Mouse (Mus musculus): ENCODE data around the gene Cep97.
"Not testable (repeated sequence)": the region's sequence is repeated elsewhere in the genome, so short reads cannot be mapped to it uniquely, and the experiment has no call there.

The Cep97 gene

DNA sequence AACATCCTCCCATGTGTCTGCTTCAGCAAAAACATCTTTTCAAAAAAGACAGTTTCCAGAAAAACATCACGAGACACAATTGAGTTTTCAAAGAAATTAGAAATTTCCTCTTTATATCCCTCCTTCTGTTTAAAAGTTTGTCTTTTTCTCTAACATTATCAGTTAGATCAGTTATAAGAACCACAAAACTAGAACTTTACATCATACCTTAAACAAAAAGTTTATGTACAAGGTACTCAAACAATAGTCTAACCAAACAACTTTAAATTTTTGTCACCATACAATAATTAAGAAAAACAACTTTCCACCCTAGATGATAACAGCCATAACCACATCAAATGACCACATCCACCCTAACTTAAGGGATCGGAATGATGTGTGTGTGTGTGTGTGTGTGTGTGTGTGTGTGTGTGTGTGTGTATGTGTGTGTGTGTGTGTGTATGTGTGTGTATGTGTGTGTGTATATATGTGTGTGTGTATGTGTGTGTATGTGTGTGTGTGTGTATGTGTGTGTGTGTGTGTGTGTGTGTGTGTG, 13.3 kb upstream of the Cep97 start:
- DNase-seq (ENCODE audit: low read depth, low spot score): not testable (repeated sequence)

DNA sequence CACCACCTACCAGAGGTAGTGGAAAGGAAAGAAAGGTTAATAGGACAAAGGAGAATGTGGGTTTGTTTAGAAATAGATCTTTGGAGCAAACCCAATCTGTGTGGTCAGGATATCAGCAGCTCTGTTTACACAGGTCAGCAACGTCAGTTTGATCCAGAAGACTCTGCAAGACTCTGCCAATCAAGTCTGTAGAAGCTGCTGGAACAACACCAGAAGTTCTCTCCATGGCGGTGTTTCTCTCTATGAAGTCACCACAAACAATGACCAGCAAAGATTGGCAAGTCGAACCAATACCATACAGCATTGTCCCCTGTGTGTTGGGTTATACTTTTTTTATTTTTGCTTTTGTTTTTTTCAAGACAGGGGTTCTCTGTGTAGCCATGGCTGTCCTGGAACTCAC, 12.6 kb upstream of the Cep97 start:
- DNase-seq (ENCODE audit: low read depth, low spot score): no peak

DNA sequence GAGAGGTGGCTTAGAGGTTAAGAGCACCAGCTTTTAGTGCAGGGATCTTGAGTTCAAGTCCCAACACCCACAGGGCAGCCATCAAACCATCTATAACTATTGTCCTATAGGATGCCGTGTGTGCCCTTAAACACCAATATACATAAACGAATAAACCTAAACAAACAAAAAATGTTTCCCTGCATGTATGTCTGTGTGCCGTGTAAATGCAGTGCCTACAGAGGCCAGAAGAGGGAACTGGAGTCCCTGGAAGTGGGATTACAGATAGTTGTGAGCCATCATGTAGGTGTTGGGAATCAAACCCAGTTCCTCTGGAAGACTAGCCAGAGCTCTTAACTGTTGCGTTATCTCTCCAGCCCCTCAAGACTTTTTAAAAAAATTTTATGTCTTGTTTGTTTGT, 6.1 kb upstream of the Cep97 start:
- peak; percentile 49 for DNase-seq (ENCODE audit: low read depth, low spot score)

DNA sequence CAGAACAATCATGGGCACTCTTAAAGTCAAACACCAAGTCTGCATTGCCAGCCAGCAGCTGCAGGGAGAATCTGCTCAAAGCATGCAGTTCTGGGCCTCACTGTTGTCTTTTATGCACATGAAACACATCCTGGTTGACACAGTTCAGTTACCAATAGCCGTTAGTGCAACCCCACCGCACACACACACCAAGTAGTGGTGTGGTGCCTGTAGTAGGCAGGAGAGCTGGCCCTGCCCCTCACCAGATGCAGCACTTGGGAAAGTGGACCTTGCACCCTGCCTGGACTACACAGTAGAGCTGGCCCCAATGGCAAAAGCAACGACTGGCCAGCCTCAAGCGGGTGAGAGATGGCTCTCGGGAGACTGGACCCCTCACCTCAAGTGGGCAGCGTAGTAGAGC, 5.0 kb upstream of the Cep97 start:
- DNase-seq (ENCODE audit: low read depth, low spot score): no peak

DNA sequence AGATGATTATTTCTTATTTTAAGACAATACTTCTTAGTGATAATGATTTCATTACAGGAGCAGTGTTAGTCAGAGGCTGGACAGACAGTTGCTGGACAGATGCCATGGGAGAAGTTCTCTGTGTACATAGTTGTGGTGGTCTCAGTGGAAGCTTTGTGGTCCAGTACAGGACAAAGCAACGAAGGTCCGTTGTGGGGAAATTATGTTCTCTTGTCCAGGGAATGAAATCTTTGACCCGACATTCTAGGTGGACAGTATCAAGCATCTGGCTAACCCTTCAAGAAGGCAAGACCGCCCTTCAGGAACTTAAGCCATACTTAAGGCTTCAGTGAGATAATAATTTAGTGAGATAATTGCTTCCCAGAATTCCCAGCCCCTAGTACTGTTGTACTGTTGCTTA, 4.1 kb upstream of the Cep97 start:
- no peak for DNase-seq (ENCODE audit: low read depth, low spot score)

DNA sequence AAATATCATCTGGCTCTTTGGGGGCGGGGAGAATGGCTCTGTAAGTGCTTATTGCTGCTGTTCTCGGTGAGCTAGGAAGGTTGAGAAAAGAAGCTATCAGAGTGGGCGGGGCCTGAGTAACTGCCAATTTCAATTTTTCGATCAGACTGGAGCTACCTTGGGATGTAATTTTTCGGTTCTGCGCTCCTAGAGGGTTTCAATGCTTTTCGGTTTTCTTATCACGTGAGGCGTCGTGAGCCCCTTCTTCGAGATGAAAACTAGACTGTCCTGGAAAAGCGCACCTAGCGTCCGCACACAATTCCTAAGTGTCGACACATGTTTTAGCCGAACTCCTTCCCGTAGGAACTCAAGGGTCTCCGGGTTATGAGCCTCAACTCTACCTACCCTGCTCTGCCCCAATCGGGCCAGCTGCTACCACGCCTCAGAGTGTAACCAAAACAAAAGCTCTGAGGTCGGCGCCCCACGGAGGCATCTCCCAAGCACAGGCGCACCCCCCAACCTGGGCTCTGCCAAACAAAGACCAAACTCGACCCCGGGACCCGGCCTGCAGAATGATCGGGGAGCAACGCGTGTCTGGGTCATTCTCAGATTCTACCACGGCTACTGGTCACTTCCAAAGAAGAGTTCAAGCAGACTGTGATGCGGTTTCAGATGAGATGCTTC, 843 bp downstream of the Cep97 start:
- peak; percentile 32 for DNase-seq (ENCODE audit: low read depth, low spot score)

DNA sequence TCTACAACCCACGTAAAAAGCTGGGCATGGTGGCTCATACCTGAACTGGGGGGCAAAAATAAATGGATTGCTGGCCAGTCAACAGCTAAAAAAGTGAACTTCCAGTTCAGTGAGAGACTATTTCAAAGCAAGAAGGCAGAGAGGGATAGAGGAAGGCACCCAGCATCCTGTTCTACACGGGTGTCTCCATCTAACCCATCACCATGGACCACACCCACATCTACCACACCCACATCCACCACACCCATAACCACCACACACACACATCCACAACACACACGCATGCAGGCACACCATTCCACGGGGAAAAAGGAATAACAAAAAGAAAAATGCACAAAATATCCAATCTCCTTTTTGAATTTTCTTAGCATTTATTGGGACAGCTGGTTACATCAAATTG, 10.6 kb downstream of the Cep97 start:
- DNase-seq (ENCODE audit: low read depth, low spot score): no peak

DNA sequence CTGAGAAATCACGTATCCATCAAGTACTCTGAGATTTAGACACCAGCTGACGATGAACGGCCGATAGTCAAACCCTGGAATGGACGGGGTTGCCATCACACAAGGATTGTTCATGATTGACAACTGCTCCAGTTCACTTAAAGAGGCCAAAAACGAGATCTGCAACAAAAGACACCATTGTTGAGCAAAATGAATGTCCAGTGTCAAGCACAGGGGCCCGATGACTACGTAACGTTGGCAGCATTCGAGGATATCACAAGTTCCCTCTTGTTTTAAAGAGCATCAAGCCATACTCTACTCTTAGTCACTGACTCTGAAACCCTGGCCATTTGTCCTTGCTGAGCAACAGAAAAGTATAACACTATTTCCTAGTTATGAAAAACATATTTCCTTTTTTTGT, 12.6 kb downstream of the Cep97 start:
- no peak for DNase-seq (ENCODE audit: low read depth, low spot score)

DNA sequence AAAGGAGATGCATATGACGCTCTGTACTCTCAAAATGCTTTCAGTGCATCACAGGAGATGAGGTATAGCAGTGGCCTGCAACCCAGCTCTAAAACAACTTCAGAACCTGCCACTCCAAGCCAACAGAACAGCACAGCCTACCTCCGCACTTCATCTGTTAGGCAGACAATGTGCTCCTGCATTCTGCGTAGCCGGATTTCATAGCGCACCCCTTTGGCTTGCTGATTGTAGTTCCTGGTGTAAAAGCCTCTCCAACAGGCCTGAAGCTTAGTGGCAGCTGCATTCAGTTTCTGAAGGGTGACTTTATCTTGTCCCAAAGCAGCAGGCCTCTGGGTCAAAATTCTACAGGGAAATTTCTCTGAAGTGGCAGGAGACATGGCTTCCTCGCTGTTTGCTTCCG, 19.9 kb downstream of the Cep97 start:
- no peak for DNase-seq (ENCODE audit: low read depth, low spot score)

DNA sequence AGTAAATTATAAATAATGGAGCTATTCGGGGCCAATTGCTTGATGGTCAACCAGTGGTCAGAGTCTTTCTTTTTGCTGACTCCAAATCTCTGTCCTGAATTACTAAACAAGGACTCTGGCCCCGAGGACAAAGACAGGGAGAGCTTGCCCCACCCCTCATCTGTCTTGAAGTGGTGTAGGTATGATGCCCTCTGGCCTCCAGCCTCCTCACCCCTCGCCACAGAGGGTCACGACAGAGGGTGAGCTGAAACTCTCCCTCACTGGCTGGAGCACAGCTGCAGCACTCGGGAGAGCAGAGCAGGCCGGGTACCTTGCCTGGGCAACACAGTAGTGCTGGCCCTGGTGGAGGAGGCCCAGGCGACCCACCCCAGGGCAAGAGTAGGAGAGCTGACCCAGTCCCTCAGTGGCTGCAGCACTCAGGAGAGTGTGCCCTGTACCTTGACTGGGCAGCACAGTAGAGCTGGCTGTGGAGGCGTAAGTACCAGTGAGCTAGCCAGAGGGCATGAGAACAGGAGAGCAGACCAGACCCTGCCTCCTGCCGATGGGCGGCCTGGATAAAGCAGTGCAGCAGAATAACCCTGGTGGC, 24.4 kb downstream of the Cep97 start:
- no peak for DNase-seq (ENCODE audit: low read depth, low spot score)

DNA sequence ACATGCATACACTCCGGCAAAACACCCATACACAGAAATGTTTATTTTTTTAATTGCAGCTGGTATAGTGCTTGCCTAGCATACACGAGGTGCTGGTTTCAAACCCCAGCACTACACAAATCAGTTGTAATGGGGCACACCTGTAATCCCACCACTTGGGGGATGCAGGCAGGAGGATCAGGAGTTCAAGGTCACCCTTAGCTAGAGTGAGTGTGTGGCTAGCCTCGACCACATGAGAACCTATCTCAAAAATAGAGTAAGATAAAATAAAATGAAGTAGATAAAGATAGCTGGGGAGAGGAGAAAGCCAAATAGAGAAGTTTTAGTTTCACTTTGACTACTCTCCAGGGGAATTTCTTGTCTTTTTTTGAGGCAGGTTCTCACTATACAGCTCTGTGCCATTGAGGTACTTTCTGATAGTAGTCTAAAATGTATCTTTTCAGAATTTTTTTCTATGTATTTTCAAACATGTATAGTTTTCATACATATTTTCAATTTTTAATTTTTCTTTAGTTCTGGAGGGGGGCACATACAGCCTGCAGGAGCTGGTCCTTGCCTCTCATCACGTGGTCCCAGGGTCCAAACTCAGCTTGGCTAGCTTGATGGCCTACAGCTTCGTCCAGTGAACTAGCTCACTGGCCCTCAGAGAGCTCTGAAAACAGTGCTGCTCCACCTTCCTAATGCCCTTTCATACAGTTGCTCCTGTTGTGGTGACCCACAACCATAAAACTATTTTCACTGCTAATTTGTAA, 27.6 kb downstream of the Cep97 start:
- no peak for DNase-seq (ENCODE audit: low read depth, low spot score)

DNA sequence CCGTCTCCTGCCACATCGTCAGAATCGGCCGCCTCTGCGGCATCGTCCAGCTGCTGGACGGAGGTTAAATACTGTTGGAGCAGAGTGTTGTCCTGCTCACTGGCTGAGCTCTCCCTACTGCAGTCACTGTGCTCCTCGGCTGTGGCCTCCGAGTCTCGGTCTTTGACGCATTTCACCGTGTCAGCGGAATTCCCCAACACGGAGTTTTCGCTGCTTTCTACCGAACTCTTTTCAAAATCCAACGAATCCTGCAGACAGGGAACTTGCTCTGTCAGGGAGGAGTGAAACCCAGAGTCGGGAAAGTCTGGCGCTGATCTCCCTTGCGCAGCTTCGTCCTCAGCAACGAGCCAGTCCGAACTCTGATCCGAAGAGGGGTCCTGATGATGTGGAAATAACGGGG, 29.3 kb downstream of the Cep97 start:
- DNase-seq (ENCODE audit: low read depth, low spot score): no peak

DNA sequence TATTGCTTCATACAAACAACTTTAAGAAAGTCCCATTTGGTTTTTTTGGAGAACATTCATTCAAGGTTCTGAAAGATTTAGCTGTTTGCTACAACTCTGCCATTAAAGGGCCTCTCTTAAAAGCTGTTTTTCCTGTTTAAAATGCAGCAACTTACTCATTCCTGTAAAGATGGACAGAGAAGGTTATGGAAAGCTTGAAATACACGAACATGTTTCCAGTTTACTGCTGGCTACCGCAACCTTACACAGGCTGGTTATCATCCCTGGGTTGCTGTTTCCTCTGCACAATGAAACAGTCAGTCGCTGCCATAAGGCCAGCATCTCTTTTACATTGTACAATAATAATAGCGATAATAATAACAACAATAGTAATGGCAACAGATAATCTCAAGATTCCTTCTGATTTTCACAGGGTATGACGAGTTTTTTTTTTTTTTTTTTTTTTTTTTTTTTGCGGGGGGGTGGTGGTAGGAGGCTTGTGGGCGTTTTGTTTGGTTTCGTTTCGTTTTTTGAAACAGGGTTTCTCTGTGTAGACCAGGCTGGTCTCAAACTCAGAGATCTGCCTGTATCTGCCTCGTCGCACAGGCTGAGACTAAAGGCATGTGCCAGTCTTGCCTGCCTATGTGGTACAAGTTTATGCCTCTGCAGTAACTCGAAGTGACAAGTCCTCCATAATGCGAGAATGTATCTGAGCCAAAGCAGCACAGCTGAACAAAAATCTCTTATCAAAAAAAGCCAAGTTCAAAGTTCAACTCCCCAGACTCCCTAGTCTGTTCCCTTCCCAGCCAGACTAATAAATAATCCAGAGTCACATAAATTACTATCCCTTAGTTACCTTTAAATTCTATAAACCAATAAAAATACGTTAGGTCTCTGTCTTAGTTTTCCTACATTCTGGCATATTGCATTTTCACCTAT, 32.6 kb downstream of the Cep97 start:
- no peak for DNase-seq (ENCODE audit: low read depth, low spot score)

DNA sequence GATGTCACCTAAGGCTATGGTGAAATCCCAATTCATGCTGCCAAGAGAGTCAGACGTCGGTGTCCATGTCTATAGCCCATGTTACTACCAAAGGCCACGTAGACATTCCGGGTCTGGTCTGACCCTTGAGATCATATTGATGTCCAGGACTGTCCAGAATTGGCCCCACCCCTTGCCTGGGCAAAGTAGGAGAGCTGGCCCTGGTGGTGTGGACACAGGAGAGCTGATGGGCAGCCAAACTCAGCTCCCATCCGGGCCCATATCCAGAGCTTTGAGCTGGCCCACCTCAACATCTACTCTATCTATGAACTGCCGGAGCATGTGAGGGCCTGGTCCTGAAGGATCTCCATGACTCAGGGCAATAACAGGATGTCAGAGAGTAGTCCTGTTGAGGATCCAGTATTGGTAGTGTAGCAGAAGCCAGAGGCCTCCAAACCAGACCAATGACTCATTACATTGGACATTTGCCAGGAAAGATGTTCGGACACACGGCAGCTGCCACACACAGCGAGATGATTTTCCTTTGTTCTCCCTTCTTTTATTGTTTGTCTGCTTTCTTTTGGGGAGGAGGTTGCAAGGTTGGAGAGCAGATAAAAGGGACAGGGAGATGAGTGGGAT, 36.2 kb downstream of the Cep97 start:
- DNase-seq (ENCODE audit: low read depth, low spot score): no peak

DNA sequence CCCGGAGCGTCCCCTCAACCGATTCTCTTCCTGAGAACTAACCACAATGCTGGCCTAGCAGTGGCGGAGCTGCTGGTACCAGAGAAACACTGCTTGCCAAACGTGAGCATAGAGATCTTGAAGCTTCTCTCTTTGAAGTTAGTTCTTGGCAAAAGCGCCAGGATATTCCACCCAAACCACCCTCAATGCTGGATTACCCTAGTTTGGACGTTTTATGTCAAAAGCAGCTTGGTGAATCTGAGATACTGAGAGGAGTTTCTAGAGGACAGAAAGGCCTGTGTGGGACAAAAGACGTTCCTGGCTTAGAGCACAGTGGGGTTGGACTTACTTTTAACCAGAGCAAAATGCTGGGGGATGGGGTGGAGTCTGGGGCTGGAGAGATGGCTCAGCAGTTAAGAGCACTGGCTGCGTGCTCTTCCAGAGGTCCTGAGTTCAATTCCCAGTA, 39.0 kb downstream of the Cep97 start:
- DNase-seq (ENCODE audit: low read depth, low spot score): peak; percentile 40

DNA sequence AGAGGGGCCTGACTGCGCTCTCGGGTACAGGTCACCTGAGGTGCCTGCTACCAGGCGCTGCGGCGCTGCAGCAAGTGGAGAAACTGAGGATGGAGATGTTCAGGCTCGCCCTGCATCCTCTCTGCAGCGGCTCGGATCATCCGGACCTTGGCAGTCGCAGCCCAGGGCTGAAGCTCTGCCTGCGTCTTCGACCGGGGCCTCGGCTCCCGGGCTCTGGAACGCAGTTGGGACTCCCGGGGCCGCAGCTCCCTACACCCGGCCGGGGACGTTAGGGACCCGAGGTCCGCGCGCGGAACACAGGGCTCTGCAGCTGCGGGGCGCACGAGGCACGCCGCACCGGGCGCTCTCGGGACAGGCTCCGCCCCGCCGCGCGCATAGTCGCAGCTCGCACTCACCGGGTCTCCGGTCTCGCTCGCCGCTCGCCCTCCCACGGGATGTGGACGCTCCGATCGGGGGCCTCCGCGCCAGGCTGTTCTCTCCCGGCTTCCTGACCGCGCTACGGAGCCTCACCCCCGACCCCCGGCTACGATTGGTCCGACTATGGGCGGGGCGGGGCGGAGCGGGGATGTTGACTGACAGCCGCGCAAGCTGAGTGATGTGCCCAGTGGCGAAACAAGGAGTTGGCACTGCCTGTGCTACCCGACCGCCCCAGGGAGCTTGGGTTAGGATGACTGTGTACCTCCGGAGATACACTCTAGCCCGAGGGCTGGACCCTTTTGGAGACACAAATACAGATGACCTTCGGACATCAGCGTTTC, 39.6 kb downstream of the Cep97 start, which contains the start of gene Nxpe3:
Gene Nxpe3 (minus strand): TSS at position 393 of the 758 bp plus-strand sequence.
- peak; percentile 94 for DNase-seq (ENCODE audit: low read depth, low spot score)

DNA sequence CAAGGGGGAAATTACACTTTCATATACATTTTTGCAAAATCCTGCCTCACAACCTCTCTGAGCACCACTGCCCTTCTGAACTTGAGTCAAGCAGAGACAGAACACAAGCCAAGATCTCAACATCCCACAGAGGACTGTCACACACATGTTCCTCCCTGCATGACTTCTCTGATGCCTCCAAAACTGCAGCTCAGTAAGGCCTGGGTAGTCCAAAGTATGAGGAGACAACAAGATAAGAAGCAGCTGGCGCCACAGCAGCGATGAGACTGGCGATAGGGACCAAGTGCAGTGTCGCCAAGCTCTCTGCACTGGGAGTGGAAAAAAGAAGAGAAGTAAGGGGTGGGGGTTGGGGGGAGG, 40.1 kb downstream of the Cep97 start:
- DNase-seq (ENCODE audit: low read depth, low spot score): no peak

DNA sequence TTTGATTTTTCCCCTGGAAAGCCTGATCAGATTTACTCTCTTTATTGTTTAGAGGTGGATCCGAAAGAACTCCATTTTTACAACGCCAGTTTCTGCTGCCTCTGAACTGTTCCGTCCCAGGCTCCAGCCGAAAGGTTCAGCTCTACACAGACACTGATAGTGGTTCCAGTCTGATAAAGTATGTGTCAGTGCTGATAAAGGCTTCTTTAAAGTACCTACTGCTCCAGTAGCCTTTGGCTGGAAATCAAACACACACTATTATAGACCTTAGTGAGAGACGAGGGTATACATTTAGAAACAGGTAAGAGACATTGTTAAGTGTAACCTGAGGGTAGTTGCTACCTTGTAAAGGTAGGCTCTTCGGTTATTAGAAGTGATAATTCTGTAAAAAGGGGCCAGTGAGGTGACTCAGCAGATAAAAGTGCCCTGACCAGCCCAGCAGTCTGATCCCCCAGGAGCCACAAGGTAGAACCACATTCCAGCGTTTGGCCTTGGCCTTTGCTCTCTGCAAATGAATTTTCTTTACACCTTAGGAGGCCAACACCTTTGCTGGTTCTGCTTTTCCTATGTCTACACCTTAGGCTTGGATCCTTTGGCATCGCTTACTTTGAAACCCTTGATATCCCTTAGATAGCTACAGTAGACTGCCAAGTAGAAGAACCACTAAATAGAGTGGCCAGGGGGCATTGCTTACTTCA, 41.1 kb downstream of the Cep97 start:
- DNase-seq (ENCODE audit: low read depth, low spot score): no peak

DNA sequence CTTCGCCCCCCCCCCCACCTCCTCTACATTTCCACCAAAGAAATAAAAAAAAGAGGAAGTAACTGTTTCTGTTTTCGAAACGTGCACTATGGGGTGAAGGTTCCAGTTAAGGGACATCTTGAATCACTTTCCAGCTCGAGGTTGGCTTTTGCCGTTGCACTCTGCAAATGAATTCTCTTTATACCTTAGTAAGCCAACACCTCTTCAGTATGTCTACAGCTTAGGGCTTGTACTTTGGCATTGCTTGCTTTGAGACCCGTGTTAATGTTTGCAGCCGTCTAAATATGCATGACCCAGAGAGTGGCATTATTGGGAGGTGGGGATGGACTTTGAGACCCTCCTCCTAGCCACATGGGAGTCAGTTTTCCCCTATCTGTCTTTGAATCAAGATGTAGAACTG, 42.2 kb downstream of the Cep97 start:
- no peak for DNase-seq (ENCODE audit: low read depth, low spot score)

DNA sequence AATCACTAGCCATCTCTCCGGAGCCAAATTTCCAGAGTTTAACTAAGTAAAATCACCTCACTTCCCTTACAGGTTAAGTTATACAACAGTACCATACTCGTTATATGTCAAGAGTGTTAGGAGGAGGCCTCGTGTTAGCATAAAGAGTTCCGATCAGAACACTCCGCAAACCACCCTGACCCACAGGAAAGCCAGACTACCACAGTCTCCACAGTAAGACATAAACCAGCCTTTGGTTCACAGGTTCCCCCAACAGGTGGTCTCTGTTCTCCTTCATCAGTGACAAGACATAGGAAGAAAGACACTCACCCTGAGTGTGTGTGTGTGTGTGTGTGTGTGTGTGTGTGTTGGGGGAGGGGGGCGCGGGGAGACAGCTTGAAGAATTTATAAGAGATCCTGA, 43.3 kb downstream of the Cep97 start:
- no peak for DNase-seq (ENCODE audit: low read depth, low spot score)
